Mouse (Mus musculus): ENCODE measurements around the gene Vps72.
A peak's percentile ranks its signal among the peaks of the same experiment; 100 is the strongest.
"Not testable (repeated sequence)": the region's sequence is repeated elsewhere in the genome, so short reads cannot be mapped to it uniquely, and the experiment has no call there.

The Vps72 gene

GRCm38 (mm10) chr3:95110911-95111726, at the start of gene Vps72:
Gene Vps72, plus strand, starts transcription at chr3:95111022.
- DNase-seq (ENCODE audit: low read depth, low spot score): peak; percentile 97

GRCm38 (mm10) chr3:95063741-95064140, 47.1 kb upstream of the Vps72 start:
- no peak for DNase-seq (ENCODE audit: low read depth, low spot score)

GRCm38 (mm10) chr3:95065553-95065952, 45.3 kb upstream of the Vps72 start:
- no peak for DNase-seq (ENCODE audit: low read depth, low spot score)

GRCm38 (mm10) chr3:95066095-95066494, 44.7 kb upstream of the Vps72 start:
- DNase-seq (ENCODE audit: low read depth, low spot score): no peak

- peak; percentile 94 for DNase-seq (ENCODE audit: low read depth, low spot score)
These were observed 44.3 kb upstream of the Vps72 start for GRCm38 (mm10) chr3:95066570-95066969.

- peak; percentile 75 for DNase-seq (ENCODE audit: low read depth, low spot score)
These were observed 39.2 kb upstream of the Vps72 start for GRCm38 (mm10) chr3:95071606-95072005.

- DNase-seq (ENCODE audit: low read depth, low spot score): no peak
These were observed 22.8 kb upstream of the Vps72 start for GRCm38 (mm10) chr3:95088071-95088470.

GRCm38 (mm10) chr3:95100854-95101253, 10.0 kb upstream of the Vps72 start:
- DNase-seq (ENCODE audit: low read depth, low spot score): no peak

GRCm38 (mm10) chr3:95105121-95105520, 5.7 kb upstream of the Vps72 start:
- DNase-seq (ENCODE audit: low read depth, low spot score): no peak

- DNase-seq (ENCODE audit: low read depth, low spot score): no peak
These were observed 5.1 kb upstream of the Vps72 start for GRCm38 (mm10) chr3:95105586-95106337.

- peak; percentile 99 for DNase-seq (ENCODE audit: low read depth, low spot score)
These were observed 4.3 kb upstream of the Vps72 start, which contains the start of gene Pip5k1a for GRCm38 (mm10) chr3:95106338-95107117. Gene Pip5k1a, minus strand, starts transcription at chr3:95106930.

- DNase-seq (ENCODE audit: low read depth, low spot score): not testable (repeated sequence)
These were observed 3.5 kb upstream of the Vps72 start for GRCm38 (mm10) chr3:95107308-95107707.

GRCm38 (mm10) chr3:95107898-95108297, 2.9 kb upstream of the Vps72 start:
- no peak for DNase-seq (ENCODE audit: low read depth, low spot score)

GRCm38 (mm10) chr3:95112760-95113159, 1.9 kb downstream of the Vps72 start:
- no peak for DNase-seq (ENCODE audit: low read depth, low spot score)

GRCm38 (mm10) chr3:95117751-95118150, 6.9 kb downstream of the Vps72 start:
- DNase-seq (ENCODE audit: low read depth, low spot score): no peak

- DNase-seq (ENCODE audit: low read depth, low spot score): no peak
These were observed 10.8 kb downstream of the Vps72 start for GRCm38 (mm10) chr3:95121580-95121979.

GRCm38 (mm10) chr3:95124246-95124645, 13.4 kb downstream of the Vps72 start, which contains the start of gene Tmod4:
Gene Tmod4, plus strand, starts transcription at chr3:95124476.
- DNase-seq (ENCODE audit: low read depth, low spot score): peak; percentile 61

GRCm38 (mm10) chr3:95124972-95125371, 14.2 kb downstream of the Vps72 start:
- no peak for DNase-seq (ENCODE audit: low read depth, low spot score)

- no peak for DNase-seq (ENCODE audit: low read depth, low spot score)
These were observed 18.4 kb downstream of the Vps72 start for GRCm38 (mm10) chr3:95129226-95129651.

- no peak for DNase-seq (ENCODE audit: low read depth, low spot score)
These were observed 19.3 kb downstream of the Vps72 start for GRCm38 (mm10) chr3:95130081-95130480.

GRCm38 (mm10) chr3:95132389-95132788, 21.6 kb downstream of the Vps72 start:
- DNase-seq (ENCODE audit: low read depth, low spot score): not testable (repeated sequence)

- no peak for DNase-seq (ENCODE audit: low read depth, low spot score)
These were observed 22.4 kb downstream of the Vps72 start for GRCm38 (mm10) chr3:95133176-95133575.
